Mouse (Mus musculus) stomach, postnatal 0 days (tissue): ENCODE measurements around the gene 1190005I06Rik. TPM values are rescaled to one million over a fixed set of nuclear protein-coding genes. Genes with fewer than 3 reads are reported as not detected.

ENCODE experiments used
- ATAC-seq: fragments of 200-750 bp; cut with Nextera tagmentation; 2 replicates; pipeline ENCODE4 v1.8.0; 2017; ENCODE audit not compliant: low FRiP score, low TSS enrichment
- DNase-seq: peaks from one replicate; pipeline ENCODE4 v3.0.0-alpha.2; 2016; ENCODE audit warnings: low spot score
- H3K27ac ChIP-seq: fragments of 300-500 bp; sonication (generic); replicated peaks from 2 replicates; pipeline ENCODE4 v1.5.1; 2014; ENCODE audit warnings: mild to moderate bottlenecking, control low read depth
- H3K27me3 ChIP-seq: fragments of 300-500 bp; sonication (generic); 2 replicates; pipeline ENCODE4 v1.6.1; 2014; ENCODE audit warnings: low read length; ENCODE audit not compliant: control insufficient read depth, insufficient read depth
- H3K36me3 ChIP-seq: fragments of 300-500 bp; sonication (generic); 2 replicates; pipeline ENCODE4 v1.6.1; 2014; ENCODE audit warnings: low read length, mixed read lengths; ENCODE audit not compliant: control insufficient read depth, insufficient read depth
- H3K4me1 ChIP-seq: fragments of 300-500 bp; sonication (generic); replicated peaks from 2 replicates; pipeline ENCODE4 v1.6.1; 2014; ENCODE audit warnings: antibody characterized with exemption; ENCODE audit not compliant: control insufficient read depth, insufficient read depth
- H3K4me2 ChIP-seq: fragments of 300-500 bp; sonication (generic); replicated peaks from 2 replicates; pipeline ENCODE4 v1.6.1; 2014; ENCODE audit warnings: low read depth, mild to moderate bottlenecking, control low read depth, moderate library complexity
- H3K4me3 ChIP-seq: fragments of 300-500 bp; sonication (generic); 2 replicates; pipeline ENCODE4 v1.5.1; 2014; ENCODE audit warnings: low read depth, low read length, control low read depth
- H3K9ac ChIP-seq: fragments of 300-500 bp; sonication (generic); 2 replicates; pipeline ENCODE4 v1.6.1; 2014; ENCODE audit warnings: mild to moderate bottlenecking, low read length, control low read depth, mixed read lengths
- H3K9me3 ChIP-seq: fragments of 300-500 bp; sonication (generic); 2 replicates; pipeline ENCODE4 v1.6.1; 2016; ENCODE audit warnings: low read length; ENCODE audit not compliant: control insufficient read depth
- CTCF ChIP-seq: IDR thresholded peaks from 2 replicates; pipeline ENCODE4 v1.5.1; 2016; ENCODE audit warnings: antibody characterized with exemption, low read depth, mild to moderate bottlenecking, moderate library complexity
- EP300 ChIP-seq: optimal IDR thresholded peaks from 2 replicates; pipeline ENCODE3; 2016; ENCODE audit warnings: antibody characterized with exemption
- WGBS: fragments of 180-500 bp; shearing (Covaris S2); extraction: QIAGEN DNeasy Blood & Tissue Kit; methylation state at CpG from one replicate; pipeline ENCODE4 v1.1.7; 2014; 5-methylcytosine and 5-hydroxymethylcytosine counted together
- polyA plus RNA-seq: library from polyadenylated mRNA; unstranded; fragments of >200 nt; fragmentation: Nextera tagmentation; extraction: Ambion mirVana; gene quantifications from 2 replicates; pipeline ENCODE4 v1.2.1, GENCODE M21; 2015

1190005I06Rik gene
- polyA plus RNA-seq, 1 experiment from 2014 or later, result 14.0 TPM

DNA sequence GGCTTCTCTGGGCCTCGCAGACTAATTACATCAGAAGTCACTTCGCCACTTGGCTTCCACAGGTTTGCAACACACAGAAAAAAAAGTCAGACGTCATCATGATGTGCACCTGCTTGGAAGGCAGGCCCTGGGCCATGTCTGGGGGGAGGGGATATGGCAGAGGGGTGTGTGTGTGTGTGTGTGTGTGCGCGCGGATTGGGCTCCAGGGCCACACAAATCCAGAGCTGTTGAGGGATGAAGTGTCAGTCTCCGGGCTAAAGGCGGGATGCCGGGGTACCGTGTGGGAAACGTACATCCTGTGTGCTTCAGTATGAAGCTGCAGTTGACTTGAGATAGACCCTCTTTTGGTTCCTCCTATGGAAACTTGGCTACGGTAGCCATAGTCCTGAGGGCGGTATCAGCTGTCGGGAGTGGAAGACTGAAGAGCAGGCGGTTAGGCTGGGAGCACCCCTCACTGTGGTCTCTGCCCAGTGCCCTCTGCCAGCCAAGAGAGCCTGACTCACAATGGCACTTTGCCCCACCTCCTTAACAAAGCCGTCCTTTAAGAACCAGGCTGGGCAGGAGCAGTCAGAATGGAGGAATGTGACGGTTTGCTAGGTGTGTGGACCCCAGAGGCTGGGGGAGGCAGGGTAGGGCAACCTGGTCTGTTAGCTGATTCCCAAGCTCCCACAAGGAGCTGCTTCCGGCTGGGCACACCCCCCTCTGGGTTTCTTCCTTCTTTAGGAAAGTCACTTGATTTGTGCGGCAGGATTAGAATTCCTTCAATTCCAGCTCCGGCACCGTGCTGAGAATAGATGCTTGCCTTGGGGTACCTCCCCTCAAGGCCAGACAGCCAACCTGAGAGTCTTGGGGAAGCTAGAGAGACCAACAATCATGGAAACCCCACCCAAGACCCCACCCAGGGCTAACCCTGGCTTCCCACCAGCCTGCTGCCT lies 15.7 kb downstream of the 1190005I06Rik start:
- Histone ChIP-seq H3K4me1 (peaks cover 3% of the 10 kb centered on the region; the same call in 1 of the 2 replicates), H3K9me3 (no peaks in the 10 kb centered on the region), H3K36me3 (no peaks in the 10 kb centered on the region), H3K27me3 (no peaks in the 10 kb centered on the region), H3K4me3 (no peak overlapping the region), H3K27ac (no peak overlapping the region), H3K4me2 (no peak overlapping the region), H3K9ac (no peak overlapping the region)
- DNase-seq (no peak), ATAC-seq (no peak)
- TF ChIP-seq EP300 (no peak), CTCF (no peak)
- WGBS, result 78% methylated on average over 21 of the region's 21 CpGs

DNA sequence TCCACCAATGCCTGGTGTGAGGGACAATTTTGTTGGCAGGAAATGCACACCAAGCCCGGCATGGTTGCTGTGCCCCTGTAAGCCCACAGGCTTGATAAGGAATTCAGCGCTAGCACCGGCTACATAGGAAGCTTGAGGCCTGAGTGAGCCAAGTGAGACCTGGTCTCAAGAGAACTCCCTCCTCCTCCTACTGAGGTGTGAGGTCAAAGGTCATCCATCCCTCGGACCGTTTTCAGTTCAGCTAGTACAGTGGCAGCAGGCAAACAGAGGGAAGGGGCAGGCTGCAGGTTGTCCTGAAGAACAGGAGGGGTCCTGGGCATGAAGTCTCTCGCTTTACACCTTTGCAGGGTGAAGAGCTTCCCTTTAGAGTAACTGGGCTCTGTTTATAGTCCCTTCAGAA lies 16.6 kb downstream of the 1190005I06Rik start:
- H3K9ac ChIP-seq, result no peak overlapping the region
- H3K36me3 ChIP-seq, result no peaks in the 10 kb centered on the region
- no peak overlapping the region for H3K27ac ChIP-seq
- no peak overlapping the region for H3K4me2 ChIP-seq
- H3K4me1 ChIP-seq, result peaks cover 3% of the 10 kb centered on the region; the same call in 1 of the 2 replicates
- H3K27me3 ChIP-seq, result no peaks in the 10 kb centered on the region
- no peak overlapping the region for H3K4me3 ChIP-seq
- H3K9me3 ChIP-seq, result no peaks in the 10 kb centered on the region
- TF ChIP-seq CTCF (no peak), EP300 (no peak)
- DNase-seq (no peak), ATAC-seq (no peak)
- WGBS, result 49% methylated on average over 6 of the region's 6 CpGs

DNA sequence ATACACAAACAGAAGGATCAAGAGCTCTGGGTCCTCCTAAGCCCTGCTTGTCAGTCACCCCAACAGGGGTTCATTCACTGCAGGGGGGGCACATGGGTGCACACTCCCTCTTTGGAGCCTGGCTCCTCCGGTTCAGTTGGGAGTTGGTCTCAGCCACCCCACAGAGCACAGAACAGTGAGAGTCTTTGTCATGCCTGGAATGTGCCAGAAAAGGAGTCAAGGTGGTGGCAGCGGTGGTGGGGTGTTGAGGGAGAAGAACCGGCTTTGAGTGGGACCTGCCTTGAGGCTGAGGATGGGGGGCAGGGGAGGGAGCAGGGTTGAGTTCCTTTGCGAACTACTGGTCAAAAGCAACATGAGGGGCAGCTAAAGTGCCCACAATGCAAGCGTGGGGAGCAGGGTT lies 17.4 kb downstream of the 1190005I06Rik start:
- WGBS, result 60% methylated on average over 5 of the region's 5 CpGs
- ATAC-seq (no peak), DNase-seq (no peak)
- H3K9ac ChIP-seq, result no peak overlapping the region
- H3K4me1 ChIP-seq, result peaks cover 3% of the 10 kb centered on the region; the same call in 1 of the 2 replicates
- no peak overlapping the region for H3K4me2 ChIP-seq
- H3K27ac ChIP-seq, result no peak overlapping the region
- no peak for TF ChIP-seq EP300
- TF ChIP-seq CTCF, result no peak
- H3K9me3 ChIP-seq, result no peaks in the 10 kb centered on the region
- no peak overlapping the region for H3K4me3 ChIP-seq
- H3K36me3 ChIP-seq, result no peaks in the 10 kb centered on the region
- no peaks in the 10 kb centered on the region for H3K27me3 ChIP-seq

DNA sequence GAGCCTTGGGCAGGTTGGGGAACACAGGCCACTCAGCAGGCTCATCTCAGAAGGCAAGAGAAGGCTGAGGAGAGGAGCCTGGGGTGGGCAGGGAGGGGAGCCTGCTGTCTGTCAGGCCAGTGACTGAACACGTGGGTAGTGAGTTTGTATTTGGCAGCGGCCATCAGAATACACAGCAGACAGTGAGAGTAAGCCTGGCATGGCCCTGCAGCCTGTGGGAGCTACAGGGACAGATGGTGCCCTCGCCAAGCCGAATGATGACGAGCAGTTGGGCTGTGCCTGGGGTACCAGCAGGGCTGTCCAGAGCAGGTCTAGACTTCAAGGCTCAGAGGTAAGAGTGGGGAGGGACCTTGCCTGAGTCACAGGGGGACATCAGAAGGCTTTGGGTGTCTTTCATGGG lies 20.1 kb downstream of the 1190005I06Rik start:
- H3K9ac ChIP-seq, result no peak overlapping the region
- no peaks in the 10 kb centered on the region for H3K9me3 ChIP-seq
- H3K27ac ChIP-seq, result no peak overlapping the region
- H3K36me3 ChIP-seq, result no peaks in the 10 kb centered on the region
- ATAC-seq (no peak), DNase-seq (no peak)
- H3K27me3 ChIP-seq, result no peaks in the 10 kb centered on the region
- no peak overlapping the region for H3K4me2 ChIP-seq
- WGBS, result 87% methylated on average over 5 of the region's 5 CpGs
- H3K4me1 ChIP-seq, result no peaks in the 10 kb centered on the region
- TF ChIP-seq CTCF, result no peak
- TF ChIP-seq EP300, result no peak
- H3K4me3 ChIP-seq, result no peak overlapping the region

DNA sequence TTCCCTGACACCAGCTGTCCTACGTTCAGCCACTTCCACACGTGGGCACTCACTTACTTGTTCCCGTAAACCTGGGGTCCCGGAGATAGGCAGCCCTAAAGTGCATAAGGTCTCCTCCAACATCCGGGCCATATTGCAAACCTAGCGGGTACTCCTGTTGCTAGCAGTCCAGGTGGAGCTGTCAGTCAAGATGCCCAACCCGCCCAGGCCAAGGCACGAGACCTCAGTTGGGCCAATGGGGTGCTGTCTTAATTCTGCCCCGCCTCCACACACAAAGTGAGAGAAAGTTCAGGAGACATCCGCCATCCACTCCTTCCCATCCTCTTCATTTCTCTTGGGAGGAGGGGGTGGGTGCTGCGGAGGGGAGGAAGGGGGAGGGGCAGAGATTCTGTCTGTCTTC lies 21.0 kb downstream of the 1190005I06Rik start:
- Histone ChIP-seq H3K27ac (no peak overlapping the region), H3K4me2 (no peak overlapping the region), H3K27me3 (no peaks in the 10 kb centered on the region), H3K9me3 (no peaks in the 10 kb centered on the region), H3K4me3 (no peak overlapping the region), H3K9ac (no peak overlapping the region), H3K4me1 (no peaks in the 10 kb centered on the region), H3K36me3 (no peaks in the 10 kb centered on the region)
- DNase-seq, result no peak
- 62% methylated on average over 11 of the region's 11 CpGs for WGBS
- ATAC-seq, result no peak
- TF ChIP-seq EP300, result no peak
- no peak for TF ChIP-seq CTCF

DNA sequence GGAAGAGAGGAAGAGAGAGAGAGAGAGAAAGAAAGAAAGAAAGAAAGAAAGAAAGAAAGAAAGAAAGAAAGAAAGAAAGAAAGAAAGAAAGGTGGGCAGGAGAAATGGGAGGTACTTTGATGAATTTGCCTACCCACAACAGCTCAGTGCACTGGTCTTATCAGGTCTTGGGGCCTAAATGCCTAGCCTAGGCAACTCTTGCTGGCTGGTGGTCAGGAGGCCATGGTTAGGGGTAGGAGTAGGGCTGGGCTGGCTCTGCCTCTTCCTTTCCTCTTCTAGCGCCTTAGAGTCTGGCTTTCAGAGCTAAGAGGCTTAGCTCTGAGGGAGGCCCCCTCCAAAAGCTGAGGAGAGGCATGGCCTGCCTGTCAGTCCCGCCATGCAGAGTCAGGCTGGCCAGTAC lies 23.8 kb downstream of the 1190005I06Rik start:
- no peaks in the 10 kb centered on the region for H3K27me3 ChIP-seq
- H3K27ac ChIP-seq, result no peak overlapping the region
- TF ChIP-seq EP300, result no peak
- TF ChIP-seq CTCF, result no peak
- WGBS, result 41% methylated on average over 2 of the region's 2 CpGs
- no peak overlapping the region for H3K4me3 ChIP-seq
- H3K9me3 ChIP-seq, result no peaks in the 10 kb centered on the region
- no peaks in the 10 kb centered on the region for H3K4me1 ChIP-seq
- H3K4me2 ChIP-seq, result no peak overlapping the region
- no peak for ATAC-seq
- DNase-seq, result no peak
- H3K9ac ChIP-seq, result no peak overlapping the region
- H3K36me3 ChIP-seq, result no peaks in the 10 kb centered on the region
